Mouse (Mus musculus): Measurements from ENCODE around the gene Pck2.

- no peak for TF ChIP-seq CTCF (IDR thresholded peaks at IDR 0.05; ENCODE audit: control insufficient read depth, insufficient read depth, insufficient read length)
- TF ChIP-seq USF1 (IDR thresholded peaks at IDR 0.05; ENCODE audit: low read depth), result no peak
- TF ChIP-seq MYOG (IDR thresholded peaks at IDR 0.05; ENCODE audit: control insufficient read depth, extremely low read depth, insufficient read length), result no peak
- TF ChIP-seq MAX (IDR thresholded peaks at IDR 0.05), result no peak
Observed at GRCm38 (mm10) chr14:55575711-55576110, 35.6 kb downstream of the Pck2 start.

Data from C2C12 (cell line).